Mouse (Mus musculus) fat pad, adult 2 months (tissue): ENCODE measurements around the gene Krt27.

Experiments
- DNase-seq: peaks from one replicate; pipeline ENCODE4 v3.0.0-alpha.2; 2011; ENCODE audit warnings: low read depth, low spot score; ENCODE audit errors: extremely low read depth

Gene Krt27

DNA sequence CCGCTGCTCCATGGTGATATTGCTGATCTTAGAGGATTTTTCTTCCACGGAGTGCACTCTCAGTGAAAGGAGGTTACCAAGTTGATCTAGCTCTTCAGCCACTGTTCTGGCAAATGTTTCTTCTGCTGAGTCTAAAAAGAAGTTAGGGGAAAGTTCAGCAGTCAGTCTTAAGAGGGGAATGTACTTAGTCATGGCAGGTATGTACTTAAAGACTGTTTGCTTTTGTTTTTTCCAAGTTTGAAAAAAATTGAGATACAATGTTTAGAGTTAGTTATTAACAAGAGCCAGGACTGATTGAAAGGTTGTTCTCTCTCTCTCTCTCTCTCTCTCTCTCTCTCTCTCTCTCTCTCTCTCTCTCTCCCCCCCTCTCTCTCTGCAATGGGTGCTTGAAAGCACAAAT lies 21.2 kb downstream of the Krt27 start:
- no peak for DNase-seq

DNA sequence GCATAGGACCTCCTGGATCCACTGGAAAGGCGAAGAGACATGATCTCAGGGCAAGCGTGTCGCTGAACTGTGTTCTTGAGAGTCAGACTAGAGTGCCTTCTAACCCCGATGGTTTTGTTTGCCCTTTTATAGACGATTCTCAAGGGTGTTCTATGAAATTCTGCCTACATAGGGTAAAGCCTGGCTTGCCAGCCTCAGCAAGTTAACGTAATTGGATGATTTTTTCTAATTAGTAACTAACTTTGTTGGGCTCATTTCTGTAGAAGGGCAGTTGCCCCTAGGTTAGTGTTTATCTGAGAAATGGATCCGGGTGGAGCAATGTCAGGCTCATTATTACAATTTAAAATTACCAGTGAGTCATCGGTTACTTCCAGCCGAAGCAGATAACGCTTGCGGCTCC lies 28.1 kb downstream of the Krt27 start, which contains the start of gene Krt25:
Gene Krt25, minus strand, starts transcription at position 101 of the 400 bp plus-strand sequence.
- no peak for DNase-seq

DNA sequence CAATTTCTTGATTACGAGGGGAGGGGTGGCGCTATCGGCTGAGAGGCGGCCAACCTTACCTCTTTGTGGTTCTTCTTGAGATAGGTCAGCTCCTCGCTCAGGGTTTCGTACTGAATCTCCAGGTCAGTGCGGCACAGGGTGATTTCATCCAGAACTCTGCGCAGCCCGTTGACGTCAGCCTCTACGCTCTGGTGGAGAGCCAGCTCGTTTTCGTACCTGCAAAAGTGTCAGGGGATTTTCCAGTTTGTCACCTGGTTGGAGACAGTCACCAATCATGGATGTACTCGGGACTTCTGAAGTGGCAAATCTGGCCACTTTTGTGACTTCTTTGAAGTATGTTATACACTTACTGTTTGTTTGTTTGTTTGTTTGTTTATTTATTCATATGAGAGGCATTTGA lies 29.8 kb downstream of the Krt27 start:
- DNase-seq, result no peak

DNA sequence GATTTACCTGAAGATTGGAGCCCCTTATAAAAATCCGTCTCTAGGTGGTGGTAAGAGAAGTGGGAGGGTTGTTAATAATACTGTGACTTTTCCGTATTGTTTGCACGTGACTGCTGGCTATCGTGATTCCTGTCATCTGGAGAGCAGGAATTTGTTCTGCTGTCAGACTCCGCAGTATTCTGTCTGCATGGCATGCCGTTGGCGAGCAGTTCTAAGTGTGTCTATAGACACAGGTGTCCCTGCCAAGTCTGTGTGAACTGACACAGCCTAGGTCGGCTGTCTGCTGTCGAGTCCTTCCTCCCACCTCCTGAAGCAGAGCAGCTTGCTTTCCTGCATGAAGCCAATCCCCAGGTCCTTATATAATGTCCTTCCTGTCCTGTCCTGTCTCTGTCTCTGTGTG lies 31.8 kb downstream of the Krt27 start:
- DNase-seq, result no peak

DNA sequence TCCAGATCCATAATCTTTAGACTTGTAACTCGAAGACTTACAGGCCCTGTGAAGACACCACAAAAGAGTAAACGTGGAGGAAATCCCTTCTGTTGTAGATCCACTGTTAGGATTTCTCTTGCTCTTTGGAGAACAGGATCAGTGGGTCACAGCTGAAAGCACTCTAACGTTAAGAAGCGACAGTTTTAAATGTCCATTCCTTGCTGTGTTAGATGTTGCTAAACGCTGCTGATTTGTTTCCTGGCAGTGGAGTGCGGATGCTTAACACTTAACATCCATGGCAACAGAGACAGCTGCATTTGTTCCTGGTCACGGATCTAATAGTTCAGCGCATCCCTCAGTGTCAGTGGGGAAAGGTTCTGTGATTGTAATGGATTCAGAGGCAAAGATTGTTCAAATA lies 34.4 kb downstream of the Krt27 start:
- DNase-seq, result no peak

DNA sequence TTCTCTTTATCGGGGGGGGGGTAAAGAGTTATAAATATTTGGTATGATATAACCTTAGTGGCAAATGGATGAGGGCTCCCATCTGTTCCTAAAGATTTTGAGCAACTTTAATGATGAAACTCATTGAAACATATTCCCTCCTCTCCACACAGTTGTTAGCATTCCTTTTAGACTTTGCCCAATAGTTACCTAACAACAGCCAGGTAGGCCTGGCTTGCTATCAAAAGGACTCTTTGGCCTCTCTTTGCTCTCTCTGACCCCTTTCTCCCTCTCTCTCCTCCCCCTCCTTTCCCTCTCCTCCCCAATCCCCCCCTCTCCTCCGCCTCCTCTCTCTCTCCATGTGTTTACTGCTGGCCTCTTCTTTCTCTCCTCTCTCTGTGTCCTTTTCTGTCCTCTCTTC lies 36.3 kb downstream of the Krt27 start:
- no peak for DNase-seq

DNA sequence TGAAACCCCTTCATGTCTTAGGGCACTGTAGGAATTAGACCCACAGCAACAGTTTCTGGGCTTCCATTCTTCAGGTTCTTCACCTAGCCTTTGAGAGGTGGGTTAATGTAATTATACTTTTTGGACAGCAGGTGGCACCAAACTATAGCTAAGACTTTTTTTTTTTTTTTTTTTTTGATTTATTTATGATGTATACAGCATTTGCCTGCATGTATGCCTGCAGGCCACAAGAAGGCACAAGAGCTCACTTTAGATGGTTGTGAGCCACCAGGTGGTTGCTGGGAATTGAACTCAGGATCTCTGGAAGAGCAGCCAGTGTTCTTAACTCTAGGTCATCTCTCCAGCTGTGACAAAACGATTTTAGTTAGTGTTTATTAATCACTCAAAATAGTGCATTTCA lies 40.0 kb downstream of the Krt27 start:
- no peak for DNase-seq

DNA sequence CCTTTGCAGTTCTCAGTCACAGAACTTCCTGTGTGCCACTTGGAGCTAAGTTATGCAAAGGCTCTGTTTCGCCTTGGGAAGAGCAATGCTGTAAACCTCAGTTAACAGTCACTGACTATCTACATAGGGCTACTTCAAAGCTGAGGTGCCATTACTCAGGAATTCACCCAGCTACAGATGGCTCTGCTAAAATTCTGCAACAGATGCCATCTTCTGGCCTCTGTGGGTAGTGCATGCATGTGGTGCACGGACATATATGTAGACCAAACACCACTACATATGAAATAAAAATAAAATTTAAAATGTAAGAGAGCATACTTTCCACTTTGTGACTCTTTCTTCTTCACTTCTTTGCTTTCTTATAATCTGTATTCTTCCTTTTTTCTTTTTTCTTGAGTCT lies 43.3 kb downstream of the Krt27 start:
- DNase-seq, result no peak
